Mouse (Mus musculus) E14TG2a.4 (cell line): ENCODE data around the gene Lamtor4.

Experiments used
- H3K27me3 ChIP-seq: 2 replicates; pipeline ENCODE4 v1.6.1; 2014; ENCODE audit warnings: low read length, control low read depth; ENCODE audit not compliant: insufficient read depth
- H3K36me3 ChIP-seq: 2 replicates; pipeline ENCODE4 v1.6.1; 2014; ENCODE audit warnings: low read length, control low read depth; ENCODE audit not compliant: insufficient read depth
- H3K4me1 ChIP-seq: replicated peaks from 2 replicates; pipeline ENCODE4 v1.6.1; 2014; ENCODE audit warnings: low read depth, low read length, control low read depth
- H3K4me3 ChIP-seq: replicated peaks from 2 replicates; pipeline ENCODE4 v1.5.1; 2014; ENCODE audit warnings: mild to moderate bottlenecking, low read length
- H3K9me3 ChIP-seq: 2 replicates; pipeline ENCODE4 v1.6.1; 2014; ENCODE audit warnings: low read length, control low read depth
- CTCF ChIP-seq: conservative IDR thresholded peaks from 2 replicates; pipeline ENCODE4 v1.5.1; 2014; ENCODE audit warnings: low read length
- NANOG ChIP-seq: IDR thresholded peaks from 2 replicates; pipeline ENCODE4 v1.6.1; 2014; ENCODE audit warnings: borderline replicate concordance, low read length, mixed read lengths
- POU5F1 ChIP-seq: IDR thresholded peaks from 2 replicates; pipeline ENCODE4 v1.6.1; 2014; ENCODE audit warnings: low read length, borderline replicate concordance

Lamtor4 gene

GRCm38 (mm10) chr5:138275216-138276050 is 20.2 kb downstream of the Lamtor4 start:
- Histone ChIP-seq H3K4me3 (peak overlapping the region; percentile 66), H3K36me3 (peaks cover 32% of the 10 kb centered on the region), H3K27me3 (peaks cover 70% of the 10 kb centered on the region), H3K9me3 (no peaks in the 10 kb centered on the region), H3K4me1 (peaks cover 65% of the 10 kb centered on the region)
- TF ChIP-seq CTCF: no peak
- TF ChIP-seq NANOG: no peak
- TF ChIP-seq POU5F1: no peak

DNA sequence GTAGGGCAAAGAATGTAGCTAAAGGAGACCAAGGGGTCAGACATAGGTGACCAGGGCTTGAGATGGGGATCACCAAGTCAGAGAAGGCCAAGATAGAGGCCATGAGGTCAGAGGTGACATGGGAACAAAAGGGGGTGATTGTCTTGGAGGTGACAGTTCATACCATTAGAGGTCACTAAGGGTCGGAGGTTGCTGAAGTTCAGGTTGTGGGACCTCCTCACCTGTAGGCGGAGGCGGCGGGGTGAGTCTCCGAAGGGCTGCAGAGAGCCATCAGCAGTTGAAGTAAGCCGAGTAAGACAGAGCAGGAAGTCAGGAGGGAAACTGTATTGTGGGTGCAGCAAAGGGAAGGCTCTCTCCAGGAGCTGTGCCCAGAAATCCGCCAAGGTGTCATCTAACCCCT is 22.7 kb downstream of the Lamtor4 start:
- H3K36me3 ChIP-seq: peaks cover 49% of the 10 kb centered on the region
- peaks cover 64% of the 10 kb centered on the region for H3K4me1 ChIP-seq
- no peaks in the 10 kb centered on the region for H3K9me3 ChIP-seq
- H3K4me3 ChIP-seq: no peak overlapping the region
- TF ChIP-seq CTCF: no peak
- no peak for TF ChIP-seq POU5F1
- no peak for TF ChIP-seq NANOG
- peaks cover 46% of the 10 kb centered on the region for H3K27me3 ChIP-seq

DNA sequence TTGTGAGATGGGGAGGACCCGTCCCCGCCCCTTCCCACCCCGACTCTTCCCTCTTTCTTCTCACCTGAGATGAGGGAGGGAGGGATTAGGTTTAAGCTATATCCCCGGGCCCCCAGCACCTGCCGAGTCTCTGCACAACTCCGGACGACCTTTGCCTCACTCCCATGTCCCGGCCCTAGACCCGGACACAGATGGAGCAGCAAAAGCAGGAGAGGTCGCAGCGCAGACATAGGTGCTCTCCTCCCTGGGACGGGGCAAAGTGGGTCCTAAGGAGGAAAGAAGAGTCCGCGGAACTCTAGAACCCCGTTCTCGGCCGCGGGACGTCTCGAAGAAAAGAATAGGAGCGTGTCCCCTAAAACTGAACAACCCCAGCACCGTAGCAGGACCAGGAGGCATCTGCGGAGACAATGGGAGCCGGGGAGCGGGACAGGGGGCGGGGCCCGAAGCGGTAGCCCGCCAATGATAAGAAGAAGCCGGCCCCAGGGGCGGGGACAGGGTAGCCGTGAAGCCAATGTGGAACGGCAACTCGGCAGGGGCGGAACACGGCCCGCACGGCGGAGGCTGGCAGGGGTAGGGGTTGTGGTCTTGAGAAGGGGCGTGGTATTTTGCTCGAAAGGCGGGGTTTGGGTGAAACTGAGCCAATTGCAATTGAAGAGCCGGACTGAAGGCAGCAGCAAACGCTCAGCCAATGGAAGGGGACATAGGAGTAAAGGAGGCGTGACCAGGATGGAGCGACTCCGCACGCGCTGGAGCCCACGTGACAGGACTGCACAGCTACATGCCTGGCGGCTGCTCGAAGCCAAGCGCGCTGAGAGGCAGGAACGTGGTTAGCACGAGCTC is 24.5 kb downstream of the Lamtor4 start, which contains the start of the genes Gm43720, Gpc2 and Stag3:
Gene Gm43720 (minus strand): TSS at position 374 of the 840 bp plus-strand sequence.
Gene Gpc2 (minus strand): TSS at position 421 of the 840 bp plus-strand sequence.
Gene Stag3 (plus strand): TSS at position 656 of the 840 bp plus-strand sequence.
- H3K27me3 ChIP-seq: peaks cover 37% of the 10 kb centered on the region
- peaks cover 53% of the 10 kb centered on the region for H3K4me1 ChIP-seq
- TF ChIP-seq POU5F1: no peak
- no peak for TF ChIP-seq NANOG
- TF ChIP-seq CTCF: no peak
- peak within 1 kb of the TSS; percentile 88 for H3K4me3 ChIP-seq
- H3K9me3 ChIP-seq: no peaks in the 10 kb centered on the region
- peaks cover 60% of the 10 kb centered on the region for H3K36me3 ChIP-seq

DNA sequence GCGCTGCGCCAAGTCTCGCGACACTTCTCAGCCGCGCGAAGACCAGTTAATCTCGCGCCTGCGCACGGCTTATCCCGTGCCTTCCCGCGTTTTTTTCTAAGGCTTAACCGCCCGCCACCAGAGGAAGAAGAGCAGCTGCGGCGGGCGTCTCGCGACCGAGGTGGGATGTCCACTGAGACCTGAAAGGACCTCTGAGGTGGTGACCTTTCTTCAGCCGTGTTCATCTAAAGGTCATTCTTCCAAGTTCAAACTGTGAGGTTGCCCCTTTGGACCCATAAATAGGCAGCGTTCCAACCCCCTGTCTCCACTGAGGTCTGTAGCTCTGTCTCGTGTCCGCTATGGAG is 25.1 kb downstream of the Lamtor4 start:
- peaks cover 65% of the 10 kb centered on the region for H3K36me3 ChIP-seq
- H3K27me3 ChIP-seq: peaks cover 32% of the 10 kb centered on the region
- no peaks in the 10 kb centered on the region for H3K9me3 ChIP-seq
- peak overlapping the region; percentile 88 for H3K4me3 ChIP-seq
- TF ChIP-seq NANOG (no peak), POU5F1 (no peak), CTCF (no peak)
- H3K4me1 ChIP-seq: peaks cover 47% of the 10 kb centered on the region

DNA sequence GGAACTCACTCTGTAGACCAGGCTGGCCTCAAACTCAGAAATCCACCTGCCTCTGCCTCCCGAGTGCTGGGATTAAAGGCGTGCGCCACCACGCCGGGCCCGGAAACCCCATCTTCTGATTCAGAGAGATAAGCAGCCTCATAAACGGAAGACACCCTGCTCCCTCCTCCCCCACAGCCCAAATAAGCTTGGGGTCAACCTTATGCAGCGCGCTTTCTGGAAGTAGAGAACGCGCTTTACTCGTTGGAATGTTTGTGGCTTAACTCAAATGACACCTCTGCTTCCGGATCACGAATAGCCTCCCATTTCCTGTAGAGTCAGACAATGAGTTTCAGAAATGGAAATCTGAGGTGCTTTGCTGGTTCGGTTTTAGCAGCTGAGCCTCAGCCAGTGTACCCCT is 25.5 kb downstream of the Lamtor4 start:
- peaks cover 28% of the 10 kb centered on the region for H3K27me3 ChIP-seq
- peaks cover 67% of the 10 kb centered on the region for H3K36me3 ChIP-seq
- TF ChIP-seq CTCF (no peak), POU5F1 (no peak), NANOG (no peak)
- peaks cover 42% of the 10 kb centered on the region for H3K4me1 ChIP-seq
- H3K4me3 ChIP-seq: peak overlapping the region; percentile 88
- H3K9me3 ChIP-seq: no peaks in the 10 kb centered on the region

GRCm38 (mm10) chr5:138281798-138282197 is 26.5 kb downstream of the Lamtor4 start:
- H3K4me3 ChIP-seq: peak overlapping the region; percentile 88
- peaks cover 33% of the 10 kb centered on the region for H3K4me1 ChIP-seq
- no peak for TF ChIP-seq CTCF
- no peak for TF ChIP-seq NANOG

GRCm38 (mm10) chr5:138283540-138283939 is 28.3 kb downstream of the Lamtor4 start:
- Histone ChIP-seq H3K4me1 (peaks cover 29% of the 10 kb centered on the region), H3K27me3 (peaks cover 8% of the 10 kb centered on the region), H3K9me3 (no peaks in the 10 kb centered on the region), H3K36me3 (peaks cover 64% of the 10 kb centered on the region), H3K4me3 (no peak overlapping the region)
- no peak for TF ChIP-seq POU5F1
- TF ChIP-seq NANOG: no peak
- TF ChIP-seq CTCF: peak; percentile 15; the same call in 1 of the 2 replicates

More at GRCm38 (mm10) chr5:138281798-138282197, 26.5 kb downstream of the Lamtor4 start:
- H3K36me3 ChIP-seq: peaks cover 66% of the 10 kb centered on the region
- H3K9me3 ChIP-seq: no peaks in the 10 kb centered on the region
- peaks cover 18% of the 10 kb centered on the region for H3K27me3 ChIP-seq

DNA sequence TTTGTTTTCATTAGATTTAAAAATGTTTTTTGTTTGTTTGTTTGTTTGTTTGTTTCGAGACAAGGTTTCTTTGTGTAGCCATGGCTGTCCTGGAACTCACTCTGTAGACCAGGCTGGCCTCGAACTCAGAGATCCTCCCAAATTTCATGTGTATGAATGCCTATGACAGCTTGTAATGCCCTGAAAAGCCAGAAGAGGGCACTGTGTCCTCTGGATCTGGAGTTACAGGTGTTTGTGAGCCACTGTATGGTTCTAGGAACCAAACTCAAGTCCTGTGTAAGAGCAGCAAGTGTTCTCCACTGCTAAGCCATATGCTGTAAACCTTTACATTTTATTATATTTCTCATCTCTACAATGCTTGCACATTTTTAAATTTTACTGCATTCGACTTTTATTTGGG is 32.6 kb downstream of the Lamtor4 start:
- H3K36me3 ChIP-seq: peaks cover 88% of the 10 kb centered on the region
- no peak for TF ChIP-seq POU5F1
- TF ChIP-seq CTCF: peak; percentile 70
- TF ChIP-seq NANOG: no peak
- no peak overlapping the region for H3K4me3 ChIP-seq
- no peaks in the 10 kb centered on the region for H3K9me3 ChIP-seq
- peaks cover 5% of the 10 kb centered on the region for H3K4me1 ChIP-seq
- no peaks in the 10 kb centered on the region for H3K27me3 ChIP-seq
